Mouse (Mus musculus): ENCODE measurements around the gene Lipt2.

Lipt2 gene

DNA sequence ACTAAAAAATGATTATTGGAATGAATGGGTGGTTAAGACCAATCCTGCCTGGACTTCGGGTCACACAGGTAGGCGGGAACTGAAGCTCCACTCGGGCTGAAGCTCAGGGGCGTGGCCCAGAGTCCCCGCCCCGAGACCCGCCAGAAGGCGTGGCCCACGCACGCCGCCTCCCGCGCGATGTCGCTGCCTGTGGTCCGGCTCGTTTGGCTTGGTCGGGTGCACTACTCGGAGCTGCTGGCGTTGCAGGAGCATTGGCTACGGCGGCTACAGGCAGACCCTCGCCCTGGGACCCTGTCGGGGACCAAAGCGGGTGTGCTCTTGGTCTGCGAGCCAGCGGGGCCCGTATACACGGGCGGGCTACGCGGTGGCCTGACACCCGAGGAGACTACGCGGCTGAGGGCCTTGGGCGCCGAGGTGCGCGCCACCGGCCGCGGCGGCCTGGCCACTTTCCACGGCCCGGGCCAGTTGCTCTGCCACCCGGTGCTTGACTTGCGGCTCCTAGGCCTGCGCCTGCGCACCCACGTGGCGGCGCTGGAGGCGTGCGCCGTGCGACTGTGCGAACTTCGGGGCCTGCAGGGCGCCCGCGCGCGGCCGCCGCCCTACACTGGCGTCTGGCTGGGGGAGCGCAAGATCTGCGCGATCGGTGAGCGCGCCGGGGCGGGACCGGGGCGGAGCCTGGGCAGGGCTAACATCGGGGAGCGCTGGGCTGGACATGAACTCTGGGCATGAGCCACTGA is at the start of gene Lipt2:
TSS of gene Lipt2 (plus strand) at position 173 of the 737 bp plus-strand sequence.
- peak; percentile 88 for DNase-seq (ENCODE audit: low spot score)

DNA sequence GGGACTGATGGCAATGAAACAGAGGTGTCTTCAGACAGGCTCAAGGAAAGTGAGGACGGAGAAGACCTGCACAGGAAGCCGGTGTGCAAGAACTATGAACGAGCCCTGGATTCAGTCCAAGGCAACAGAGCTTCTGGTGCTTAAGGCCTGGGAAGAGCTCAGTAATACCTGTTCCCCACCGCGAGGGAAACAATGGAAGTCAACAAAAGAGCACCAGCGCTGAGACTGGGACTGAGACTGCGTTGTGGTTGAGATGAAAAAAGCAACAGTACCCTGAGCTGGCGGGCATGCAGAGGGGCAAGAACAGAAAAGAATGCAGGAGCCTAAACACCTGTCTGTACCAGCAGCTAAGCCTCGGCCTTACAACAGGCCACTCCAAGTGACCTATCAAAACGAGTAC is 47.6 kb upstream of the Lipt2 start:
- no peak for DNase-seq (ENCODE audit: low spot score)

GRCm38 (mm10) chr7:100113821-100114220 is 45.3 kb upstream of the Lipt2 start:
- DNase-seq (ENCODE audit: low spot score): no peak

DNA sequence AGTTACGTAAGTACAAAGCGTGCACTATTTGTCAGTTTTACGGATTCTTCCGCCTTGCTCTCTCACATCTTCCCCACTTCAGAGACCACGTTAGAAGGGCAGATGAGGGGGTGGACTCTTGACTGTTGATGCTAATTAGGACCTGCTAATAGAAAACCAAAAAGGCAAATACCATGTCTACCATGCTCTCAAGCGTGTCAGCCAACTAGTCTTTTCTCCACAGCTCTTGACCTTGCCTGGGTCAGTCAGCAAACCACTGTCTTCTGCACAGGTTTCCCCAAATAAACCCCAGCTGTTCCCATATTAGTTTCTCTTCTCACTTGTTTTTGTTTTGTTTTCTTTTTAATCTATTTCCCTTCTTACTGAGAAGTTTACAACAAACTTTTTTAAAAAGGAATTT is 44.8 kb upstream of the Lipt2 start:
- DNase-seq (ENCODE audit: low spot score): no peak

DNA sequence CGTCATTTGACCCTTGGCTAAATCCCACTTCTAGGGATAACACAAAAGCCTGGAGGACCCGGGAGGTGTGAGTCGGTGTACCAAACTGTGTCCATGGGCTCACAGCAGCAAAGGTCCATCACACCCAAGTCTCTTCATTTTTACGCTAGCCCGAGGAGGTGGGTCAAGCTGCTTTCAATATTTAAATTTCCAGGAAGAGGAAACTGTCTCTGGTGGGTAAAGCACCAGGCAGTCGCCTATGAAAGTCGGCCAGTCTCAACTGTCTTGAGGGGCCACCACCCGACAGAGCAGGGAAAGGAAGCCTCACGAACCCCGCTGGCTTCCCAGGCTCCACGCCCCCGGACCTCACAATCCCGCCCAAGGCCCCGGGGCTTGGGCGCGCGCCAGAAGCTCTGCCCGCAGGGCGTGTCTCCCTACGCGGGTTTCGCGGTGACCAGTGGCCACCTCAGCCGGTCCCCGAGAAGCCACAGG is 38.3 kb upstream of the Lipt2 start:
- DNase-seq (ENCODE audit: low spot score): peak; percentile 1

- DNase-seq (ENCODE audit: low spot score): peak; percentile 98
These were observed 37.7 kb upstream of the Lipt2 start, which contains the start of gene Pold3 for GRCm38 (mm10) chr7:100121376-100121789. Pold3 (minus strand) TSS chr7:100121565.

DNA sequence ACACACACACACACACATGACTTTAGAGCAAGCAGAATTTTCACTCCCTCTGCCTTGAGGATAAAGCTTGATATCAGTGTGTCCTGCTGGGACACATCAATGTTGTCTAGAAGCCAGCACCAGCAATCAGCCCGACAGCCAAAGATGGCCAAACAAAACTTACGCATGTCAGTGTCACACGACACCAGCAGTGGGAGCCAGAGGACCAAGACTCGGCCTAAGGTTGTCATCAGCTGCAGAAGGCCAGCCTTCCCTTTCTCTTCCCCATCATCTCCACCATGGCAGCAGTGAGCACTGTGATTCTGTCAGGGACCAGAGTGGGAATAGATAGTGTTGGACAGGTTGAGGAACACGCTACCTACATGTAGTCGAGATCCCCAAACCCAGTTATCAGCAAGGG is 35.6 kb upstream of the Lipt2 start:
- DNase-seq (ENCODE audit: low spot score): peak; percentile 8

DNA sequence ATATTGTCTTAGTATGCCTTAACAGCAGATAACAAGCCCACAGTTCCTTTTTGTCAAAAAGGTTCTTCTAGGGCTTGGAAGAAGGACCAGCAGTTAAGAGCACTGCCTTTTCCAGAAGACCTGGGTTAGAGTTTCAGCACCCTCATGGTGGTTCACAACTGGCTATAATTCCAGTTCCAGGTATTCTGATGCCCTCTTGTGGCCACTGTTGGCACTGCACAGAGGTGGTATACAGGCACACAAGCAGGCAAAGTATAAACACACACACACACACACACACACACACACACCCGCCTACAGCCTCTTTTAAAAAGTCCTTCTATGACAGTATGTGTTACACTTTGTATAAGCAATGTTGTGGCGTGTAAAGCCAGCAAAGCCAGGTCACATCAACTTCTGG is 34.9 kb upstream of the Lipt2 start:
- DNase-seq (ENCODE audit: low spot score): peak; percentile 59

DNA sequence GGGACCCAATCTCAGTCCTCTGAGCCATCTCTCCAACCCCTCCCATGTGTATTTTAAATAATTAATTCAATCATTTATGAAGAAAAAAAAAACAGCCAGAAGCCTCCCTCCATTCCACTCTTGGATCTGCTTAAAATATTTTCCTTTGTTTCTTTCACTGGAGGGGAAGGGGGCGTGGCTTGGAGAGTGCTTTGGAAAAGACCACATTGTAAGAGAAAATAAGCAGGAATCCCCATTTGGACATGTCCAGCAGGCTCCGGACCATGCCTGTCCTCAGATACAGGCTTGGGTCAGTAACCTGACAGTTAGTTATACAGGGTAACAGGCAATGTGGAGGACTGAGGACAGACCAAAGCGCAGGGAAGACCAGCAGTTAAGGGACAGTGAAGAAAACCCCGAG is 33.9 kb upstream of the Lipt2 start:
- no peak for DNase-seq (ENCODE audit: low spot score)

GRCm38 (mm10) chr7:100126514-100126913 is 32.6 kb upstream of the Lipt2 start:
- DNase-seq (ENCODE audit: low spot score): no peak

DNA sequence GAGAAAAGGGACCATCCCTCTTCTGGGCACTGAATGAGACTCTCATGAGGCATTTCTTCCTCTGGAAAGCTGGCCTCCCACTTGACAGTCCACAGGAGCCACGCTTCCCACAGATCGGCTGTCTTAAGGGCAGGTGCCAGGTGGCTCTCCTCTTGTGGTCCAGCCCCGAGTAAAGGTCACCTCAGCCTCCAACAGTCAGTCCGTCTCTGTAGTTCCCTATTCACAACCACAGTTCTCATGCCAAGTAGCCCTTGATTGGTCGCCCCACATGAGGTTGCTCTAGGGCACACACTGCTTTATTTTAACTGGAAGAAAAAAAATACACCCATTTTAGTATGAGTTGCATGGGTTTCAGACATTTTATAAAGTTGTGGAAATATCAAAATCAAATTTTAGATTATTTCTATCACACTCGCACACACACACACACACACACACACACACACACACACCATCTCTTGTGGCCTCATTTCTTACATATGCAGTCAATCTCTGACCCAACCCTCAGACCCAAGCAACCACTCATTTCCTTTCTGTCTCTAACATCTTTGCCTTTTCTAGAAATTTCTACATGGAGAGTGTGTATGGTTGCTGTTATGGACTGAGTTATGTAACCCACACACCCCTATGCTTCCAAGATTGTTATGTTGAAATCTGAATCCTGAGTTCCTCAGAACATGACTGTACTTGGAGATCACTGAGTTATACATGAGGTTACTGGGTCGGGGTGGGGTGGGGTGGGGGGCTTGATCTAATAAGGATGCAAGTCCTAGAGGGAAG is 30.6 kb upstream of the Lipt2 start:
- no peak for DNase-seq (ENCODE audit: low spot score)

DNA sequence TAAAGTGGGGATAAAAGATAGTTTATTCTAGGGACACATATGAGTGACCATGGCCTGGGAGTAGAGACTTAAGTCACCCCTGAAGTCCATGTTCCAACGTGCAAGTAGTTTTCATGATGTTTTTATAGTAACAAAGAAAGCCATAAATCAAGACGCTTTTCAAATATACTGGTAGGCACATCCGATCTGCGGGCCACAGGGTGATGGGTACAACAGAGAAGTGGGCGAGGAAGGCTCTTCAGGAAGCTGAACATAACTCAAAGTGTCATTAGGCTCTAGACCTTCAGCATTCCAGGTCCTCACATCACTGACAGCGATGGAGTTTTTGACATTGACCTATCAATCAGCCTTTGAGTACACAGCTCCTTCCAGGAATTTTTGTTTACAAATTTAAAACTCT is 28.5 kb upstream of the Lipt2 start:
- no peak for DNase-seq (ENCODE audit: low spot score)

GRCm38 (mm10) chr7:100132379-100132778 is 26.7 kb upstream of the Lipt2 start:
- DNase-seq (ENCODE audit: low spot score): no peak

DNA sequence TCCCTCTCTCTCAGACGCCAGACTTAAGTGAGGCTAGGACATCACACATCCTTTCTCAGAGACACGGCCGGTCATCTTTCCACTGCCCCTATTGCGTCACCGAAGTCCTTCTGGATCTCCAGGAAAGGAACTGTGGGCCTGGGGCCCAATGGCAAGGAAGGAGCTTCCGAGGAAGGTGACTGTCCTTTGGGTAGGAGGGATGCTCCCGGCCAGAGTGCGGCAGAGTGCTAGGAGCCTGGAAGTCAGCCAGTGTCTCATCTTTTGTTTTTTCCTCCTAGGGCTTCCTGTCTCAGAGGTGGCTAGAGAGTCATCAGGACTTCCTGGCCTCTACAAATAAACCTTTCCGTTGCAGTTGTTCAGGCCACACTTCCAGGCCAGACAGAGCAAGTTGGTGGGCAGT is 22.0 kb upstream of the Lipt2 start:
- no peak for DNase-seq (ENCODE audit: low spot score)

DNA sequence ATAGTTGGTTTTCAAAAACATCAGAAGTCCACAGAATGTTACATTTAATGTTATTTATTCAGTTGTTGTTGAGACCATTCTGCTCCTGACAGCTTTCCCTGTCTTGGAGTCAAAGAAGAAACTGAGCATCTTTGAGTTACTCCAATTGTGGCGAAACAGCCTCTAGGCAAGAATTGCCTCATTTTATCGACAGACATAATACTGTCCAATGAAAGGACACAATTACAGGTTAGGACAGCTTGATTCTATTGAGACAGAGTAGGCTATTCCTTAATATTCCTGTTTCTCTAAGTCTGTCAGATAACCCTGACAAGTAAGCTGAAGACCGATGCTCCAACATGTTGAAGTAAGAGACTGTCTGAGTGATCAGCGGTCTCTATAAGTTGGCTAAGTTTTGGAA is 21.0 kb upstream of the Lipt2 start:
- no peak for DNase-seq (ENCODE audit: low spot score)

GRCm38 (mm10) chr7:100140591-100140990 is 18.5 kb upstream of the Lipt2 start:
- DNase-seq (ENCODE audit: low spot score): no peak

- no peak for DNase-seq (ENCODE audit: low spot score)
These were observed 10.5 kb upstream of the Lipt2 start for GRCm38 (mm10) chr7:100148586-100148985.

DNA sequence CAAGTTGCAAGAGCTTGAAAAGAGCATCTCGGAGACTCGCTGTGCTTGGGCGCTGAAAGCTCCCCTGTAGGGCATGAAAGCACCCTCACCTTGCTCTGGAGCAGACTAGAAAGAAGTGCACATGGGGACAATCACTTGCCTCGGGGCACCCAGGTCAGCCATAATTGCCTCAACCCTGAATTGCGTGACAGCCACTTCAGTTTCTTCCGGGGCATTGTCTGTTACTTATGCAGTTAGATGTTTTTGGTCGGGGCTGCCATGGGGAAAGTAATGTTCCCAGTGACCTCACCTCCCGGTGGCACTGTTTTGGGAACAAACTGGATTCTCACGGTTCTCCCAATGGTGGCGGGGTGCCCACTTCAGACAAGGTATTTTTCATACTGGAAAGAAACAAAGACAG is 9.0 kb upstream of the Lipt2 start:
- no peak for DNase-seq (ENCODE audit: low spot score)

DNA sequence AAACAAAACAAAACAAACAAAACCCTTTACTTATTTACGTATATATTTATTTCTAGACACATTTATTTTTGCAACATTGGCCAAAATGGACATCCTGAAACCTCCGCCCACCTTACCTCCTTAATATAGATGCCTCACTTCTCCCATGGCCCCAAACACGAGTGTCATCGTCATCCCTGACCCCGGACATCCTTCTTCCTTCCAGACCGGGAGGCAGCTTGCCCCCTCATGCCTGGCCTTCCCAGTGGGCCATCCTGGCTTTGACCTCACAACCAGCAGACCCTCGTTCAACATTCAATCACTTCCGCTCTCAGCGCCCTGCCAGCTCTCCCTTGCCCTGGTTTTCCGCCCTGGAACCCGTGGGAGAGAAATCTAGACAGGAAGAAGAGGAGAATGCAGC is 8.5 kb upstream of the Lipt2 start:
- DNase-seq (ENCODE audit: low spot score): no peak

GRCm38 (mm10) chr7:100157669-100158068 is 1.4 kb upstream of the Lipt2 start:
- no peak for DNase-seq (ENCODE audit: low spot score)

- no peak for DNase-seq (ENCODE audit: low spot score)
These were observed 929 bp downstream of the Lipt2 start for GRCm38 (mm10) chr7:100160006-100160405.

- DNase-seq (ENCODE audit: low spot score): no peak
These were observed 4.4 kb downstream of the Lipt2 start for GRCm38 (mm10) chr7:100163506-100163905.

DNA sequence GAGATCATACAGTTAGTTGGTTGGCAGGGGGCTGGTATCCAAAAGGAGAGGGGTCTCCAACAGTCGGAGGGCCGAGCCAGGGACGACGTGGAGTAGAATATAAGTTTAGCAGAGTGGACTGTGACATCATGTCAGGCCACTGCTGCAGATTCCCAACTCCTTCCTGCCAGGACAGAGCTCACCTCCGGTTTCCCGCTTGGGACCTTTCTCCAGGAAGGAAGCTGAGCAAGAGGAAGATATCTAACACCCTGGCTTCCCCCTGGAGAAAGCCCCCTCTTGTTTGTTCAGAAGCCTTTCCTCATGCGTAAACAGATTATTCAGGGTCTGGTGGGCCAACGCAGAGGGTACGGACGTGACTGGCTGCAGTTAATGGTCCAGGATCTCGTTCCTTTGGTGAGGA is 9.6 kb downstream of the Lipt2 start:
- no peak for DNase-seq (ENCODE audit: low spot score)
